25 mouse cellular contexts compared by ENCODE assay signal in genomic region chr4:74051692-74052091, GRCm38 (mm10). TPM values are rescaled to one million over a fixed set of nuclear protein-coding genes. Genes with fewer than 3 reads are reported as not detected.
A peak's percentile ranks its signal among the peaks of the same experiment; 100 is the strongest.
DNase-seq lines count a peak whose midpoint lies in the region; ATAC-seq and TF ChIP-seq lines count a peak whose summit lies in the region.
"Had no signal": no experiment of that assay in that cellular context is flagged by ENCODE, and none has a peak within 500 bp of the region (broad histone marks: within the 10 kb centered on the region; RNA-seq: fewer than 3 reads in every experiment).

No protein-coding gene starts in this region.

- DNase-seq in forebrain, embryonic 14.5 days (ENCODE audit: low spot score), result peak; percentile 48
- DNase-seq in forebrain, embryonic 10.5 days (ENCODE audit: extremely low spot score, low spot score), result no peak
- DNase-seq in left cerebral cortex, adult 18-20 months (ENCODE audit: low spot score in 2 of 2), result peak; percentile 7 to 10
- DNase-seq in left cerebral cortex, adult 2 months (ENCODE audit: extremely low spot score in 1 of 2, low spot score in 2 of 2), result no peak
- peak; percentile 79 for DNase-seq in brain, adult 2 months (ENCODE audit: low read depth, low spot score)
- peak; percentile 71 for DNase-seq in layer of hippocampus, adult 9-11 months
- DNase-seq in hindbrain, embryonic 11.5 days (ENCODE audit: low spot score), result no peak
- DNase-seq in heart, postnatal 4 days, result no peak
- DNase-seq: adrenal gland, postnatal 14 days; gastrocnemius, postnatal 36 days; lung, adult 18-20 months; lung, postnatal 14 days; thymus, adult 18-20 months; thymus, postnatal 4 days had no signal

- no peaks in the 10 kb centered on the region for H3K36me3 ChIP-seq in forebrain, embryonic 14.5 days (ENCODE audit: control insufficient read depth, insufficient read depth, low read length)
- no peaks in the 10 kb centered on the region for H3K36me3 ChIP-seq in forebrain, embryonic 10.5 days (replicated peaks)
- no peaks in the 10 kb centered on the region for H3K36me3 ChIP-seq in hindbrain, embryonic 11.5 days (ENCODE audit: control insufficient read depth, insufficient read depth, low read length)
- H3K36me3 ChIP-seq: embryonic facial prominence, embryonic 10.5 days; heart, embryonic 15.5 days; kidney, embryonic 15.5 days had no signal

- no peaks in the 10 kb centered on the region for H3K27me3 ChIP-seq in forebrain, embryonic 14.5 days (replicated peaks; ENCODE audit: control insufficient read depth, insufficient read depth, low read length)
- H3K27me3 ChIP-seq in forebrain, embryonic 10.5 days (ENCODE audit: poor library complexity, severe bottlenecking), result no peaks in the 10 kb centered on the region
- no peaks in the 10 kb centered on the region for H3K27me3 ChIP-seq in hindbrain, embryonic 11.5 days (ENCODE audit: control insufficient read depth, insufficient read depth, low read length)
- H3K27me3 ChIP-seq: heart, embryonic 15.5 days; kidney, embryonic 15.5 days; megakaryocyte, embryonic 14.5 days had no signal

- no peak for TF ChIP-seq CTCF in left cerebral cortex, adult 2 months (IDR thresholded peaks at IDR 0.05)

- no peak overlapping the region for H3K9ac ChIP-seq in forebrain, embryonic 14.5 days (ENCODE audit: low read length)
- H3K9ac ChIP-seq in hindbrain, embryonic 11.5 days (ENCODE audit: low read depth, low read length), result no peak overlapping the region
- H3K9ac ChIP-seq: heart, embryonic 15.5 days; kidney, embryonic 15.5 days had no signal

- no peaks in the 10 kb centered on the region for H3K9me3 ChIP-seq in forebrain, embryonic 14.5 days (replicated peaks; ENCODE audit: control insufficient read depth, low read length)
- H3K9me3 ChIP-seq in forebrain, embryonic 10.5 days, result no peaks in the 10 kb centered on the region
- H3K9me3 ChIP-seq in hindbrain, embryonic 11.5 days (ENCODE audit: control insufficient read depth, low read length), result no peaks in the 10 kb centered on the region
- H3K9me3 ChIP-seq: embryonic facial prominence, embryonic 10.5 days; heart, embryonic 15.5 days; kidney, embryonic 15.5 days; megakaryocyte, embryonic 14.5 days had no signal

- no peak overlapping the region for H3K4me2 ChIP-seq in forebrain, embryonic 14.5 days (ENCODE audit: low read length)
- H3K4me2 ChIP-seq in hindbrain, embryonic 11.5 days (replicated peaks; ENCODE audit: low read depth, low read length), result no peak overlapping the region
- H3K4me2 ChIP-seq: heart, embryonic 15.5 days; kidney, embryonic 15.5 days; liver, embryonic 11.5 days had no signal

- H3K27ac ChIP-seq in forebrain, embryonic 14.5 days (ENCODE audit: low read depth, low read length), result no peak overlapping the region
- no peak overlapping the region for H3K27ac ChIP-seq in forebrain, embryonic 10.5 days
- no peak overlapping the region for H3K27ac ChIP-seq in left cerebral cortex, adult 2 months
- H3K27ac ChIP-seq in hindbrain, embryonic 11.5 days (ENCODE audit: low read depth, low read length), result no peak overlapping the region
- H3K27ac ChIP-seq: embryonic facial prominence, embryonic 10.5 days; heart, embryonic 15.5 days; hindbrain, postnatal 0 days; kidney, embryonic 15.5 days had no signal

- intact Hi-C loops in left cerebral cortex, adult 2 months (cut with DNase I), result loop anchor here (5.0 kb wide), 1 partner anchor 39 kb away; the partner anchor contains the start of gene Frmd3

- H3K4me1 ChIP-seq in forebrain, embryonic 14.5 days (ENCODE audit: control insufficient read depth, insufficient read depth, low read length), result no peaks in the 10 kb centered on the region
- no peaks in the 10 kb centered on the region for H3K4me1 ChIP-seq in forebrain, embryonic 10.5 days
- no peaks in the 10 kb centered on the region for H3K4me1 ChIP-seq in hindbrain, embryonic 11.5 days (replicated peaks; ENCODE audit: control insufficient read depth, insufficient read depth, low read length)
- H3K4me1 ChIP-seq: embryonic facial prominence, embryonic 10.5 days; heart, embryonic 15.5 days; kidney, embryonic 15.5 days; megakaryocyte, embryonic 14.5 days had no signal

- WGBS in forebrain, embryonic 14.5 days, result 49% methylated on average over 1 of the region's 1 CpGs
- WGBS in forebrain, embryonic 10.5 days, result 84% methylated on average over 1 of the region's 1 CpGs
- 70% methylated on average over 1 of the region's 1 CpGs for WGBS in hindbrain, embryonic 11.5 days

- no peak overlapping the region for H3K4me3 ChIP-seq in forebrain, embryonic 14.5 days (ENCODE audit: low read depth, low read length)
- H3K4me3 ChIP-seq in forebrain, embryonic 10.5 days, result no peak overlapping the region
- no peak overlapping the region for H3K4me3 ChIP-seq in left cerebral cortex, adult 2 months
- H3K4me3 ChIP-seq in hindbrain, embryonic 11.5 days (ENCODE audit: low read depth, low read length), result no peak overlapping the region
- H3K4me3 ChIP-seq: embryonic facial prominence, embryonic 10.5 days; heart, embryonic 15.5 days; kidney, embryonic 15.5 days; megakaryocyte, embryonic 14.5 days had no signal

- ATAC-seq in forebrain, embryonic 14.5 days, result peak; percentile 48; the same call in 1 of the 2 replicates
- no peak for ATAC-seq in hindbrain, embryonic 11.5 days (ENCODE audit: low FRiP score)
- ATAC-seq: activated CD4-positive, CD25-positive, alpha-beta regulatory T cell, adult 4 months; CD4-positive, CD25-positive, alpha-beta regulatory T cell, adult 4 months; hindbrain, postnatal 0 days; intestine, postnatal 0 days had no signal

RNA-seq across cellular contexts. Expression of gene Frmd3, which starts 38.5 kb away (rescaled TPM):
- 14.7 and 19.7 TPM in 2 replicates for polyA plus RNA-seq in forebrain, embryonic 14.5 days (2014; fragmentation: Nextera tagmentation; extraction: Ambion mirVana)
- polyA plus RNA-seq in forebrain, embryonic 10.5 days (2016; fragmentation: Nextera tagmentation; extraction: Ambion mirVana), result 2.3 and 2.7 TPM in 2 replicates
- 1 to 10 TPM; 5.1 to 6.2 TPM for total RNA-seq in left cerebral cortex, adult 18-20 months (2021)
- 1 to 10 TPM; 6.5 to 6.8 TPM for total RNA-seq in left cerebral cortex, adult 2 months (2021)
- 3.9 and 4.4 TPM in 2 replicates for polyA plus RNA-seq in hindbrain, embryonic 11.5 days (2014; fragmentation: Nextera tagmentation; extraction: Ambion mirVana)
- total RNA-seq in heart, postnatal 4 days (2021), result under 1 TPM; 0.16 to 0.19 TPM
- total RNA-seq: common myeloid progenitor, adult 5-6 weeks; hematopoietic stem cell, adult 5-6 weeks had no signal
- polyA plus RNA-seq: CD4-positive, CD25-positive, alpha-beta regulatory T cell, adult 4 months had no signal

Comparison
In these comparisons a context has a peak if more than half of its experiments do, and no peak if none do; other contexts are left out.
1. DNase-seq: peak in forebrain, embryonic 14.5 days (single experiment), left cerebral cortex, adult 18-20 months (2 of 2), brain, adult 2 months (single experiment) and layer of hippocampus, adult 9-11 months (single experiment); none in forebrain, embryonic 10.5 days (single experiment), left cerebral cortex, adult 2 months (0 of 2), hindbrain, embryonic 11.5 days (single experiment) and heart, postnatal 4 days (single experiment).
2. RNA of gene Frmd3, which starts 38.5 kb away (total RNA-seq): 6.5 to 6.8 TPM in left cerebral cortex, adult 2 months and 5.1 to 6.2 TPM in left cerebral cortex, adult 18-20 months; 0.16 to 0.19 TPM in heart, postnatal 4 days; every median in the first group is over 4 times any median in the second.